Mouse (Mus musculus) stomach, embryonic 15.5 days (tissue): Measurements from ENCODE around the gene Serpinh1. TPM values are rescaled to one million over a fixed set of nuclear protein-coding genes. Genes with fewer than 3 reads are reported as not detected.

Experiments
- polyA plus RNA-seq: library from polyadenylated mRNA; unstranded; fragments of >200 nt; fragmentation: Nextera tagmentation; extraction: Ambion mirVana; gene quantifications from 2 replicates; pipeline ENCODE4 v1.2.1, GENCODE M21; 2015

The Serpinh1 gene
- polyA plus RNA-seq, 1 experiment from 2014 or later: 1,300 TPM

Other genes with a start within 250 kb of the Serpinh1 start
- 19.1 and 19.4 TPM in 2 replicates for gene Uvrag, start 212.1 kb downstream of the Serpinh1 start, polyA plus RNA-seq
- 70.2 and 72.0 TPM in 2 replicates for gene Dgat2, start 170.5 kb downstream of the Serpinh1 start, polyA plus RNA-seq
- 28.1 and 34.5 TPM in 2 replicates for gene Mogat2, start 114.6 kb downstream of the Serpinh1 start, polyA plus RNA-seq
- gene Map6, start 85.8 kb downstream of the Serpinh1 start, polyA plus RNA-seq: 6.3 and 6.7 TPM in 2 replicates
- gene Gdpd5, start 28.2 kb upstream of the Serpinh1 start, polyA plus RNA-seq: 18.4 and 18.8 TPM in 2 replicates
- 0.58 and 0.78 TPM in 2 replicates for gene Klhl35, start 112.8 kb upstream of the Serpinh1 start, polyA plus RNA-seq
- gene Rps3, start 130.5 kb upstream of the Serpinh1 start, polyA plus RNA-seq: 765 and 776 TPM in 2 replicates
- gene Arrb1, start 182.2 kb upstream of the Serpinh1 start, polyA plus RNA-seq: 11.4 and 13.5 TPM in 2 replicates